Mouse (Mus musculus) hindbrain, embryonic 11.5 days (tissue): ENCODE data around the gene Cspg5. TPM values are rescaled to one million over a fixed set of nuclear protein-coding genes. Genes with fewer than 3 reads are reported as not detected.

Source experiments
- ATAC-seq: fragments of 200-750 bp; cut with Nextera tagmentation; 2 replicates; pipeline ENCODE4 v1.8.0; 2017; ENCODE audit warnings: mild to moderate bottlenecking, moderate TSS enrichment, moderate library complexity; ENCODE audit not compliant: low FRiP score
- DNase-seq: peaks from one replicate; pipeline ENCODE4 v3.0.0-alpha.2; 2015; ENCODE audit warnings: low spot score
- H3K27ac ChIP-seq: fragments of 300-500 bp; sonication (generic); 2 replicates; pipeline ENCODE4 v1.5.1; 2014; ENCODE audit warnings: mild to moderate bottlenecking, low read depth, low read length
- H3K27me3 ChIP-seq: fragments of 300-500 bp; sonication (generic); 2 replicates; pipeline ENCODE4 v1.6.1; 2014; ENCODE audit warnings: mild to moderate bottlenecking, low read length, moderate library complexity, mixed read lengths; ENCODE audit not compliant: control insufficient read depth, insufficient read depth
- H3K36me3 ChIP-seq: fragments of 300-500 bp; sonication (generic); 2 replicates; pipeline ENCODE4 v1.6.1; 2014; ENCODE audit warnings: mild to moderate bottlenecking, low read length, moderate library complexity, mixed read lengths; ENCODE audit not compliant: control insufficient read depth, insufficient read depth
- H3K4me1 ChIP-seq: fragments of 300-500 bp; sonication (generic); replicated peaks from 2 replicates; pipeline ENCODE4 v1.6.1; 2014; ENCODE audit warnings: low read length, mixed read lengths; ENCODE audit not compliant: control insufficient read depth, insufficient read depth
- H3K4me2 ChIP-seq: fragments of 300-500 bp; sonication (generic); replicated peaks from 2 replicates; pipeline ENCODE4 v1.6.1; 2014; ENCODE audit warnings: mild to moderate bottlenecking, low read depth, low read length
- H3K4me3 ChIP-seq: fragments of 300-500 bp; sonication (generic); 2 replicates; pipeline ENCODE4 v1.5.1; 2014; ENCODE audit warnings: low read depth, low read length
- H3K9ac ChIP-seq: fragments of 300-500 bp; sonication (generic); 2 replicates; pipeline ENCODE4 v1.6.1; 2014; ENCODE audit warnings: low read depth, low read length
- H3K9me3 ChIP-seq: fragments of 300-500 bp; sonication (generic); 2 replicates; pipeline ENCODE4 v1.6.1; 2016; ENCODE audit warnings: low read length; ENCODE audit not compliant: control insufficient read depth
- WGBS: fragments of 180-500 bp; shearing (Covaris S2); extraction: QIAGEN DNeasy Blood & Tissue Kit; methylation state at CpG from one replicate; pipeline ENCODE4 v1.1.7; 2014; 5-methylcytosine and 5-hydroxymethylcytosine counted together
- polyA plus RNA-seq: library from polyadenylated mRNA; unstranded; fragments of >200 nt; fragmentation: Nextera tagmentation; extraction: Ambion mirVana; gene quantifications from 2 replicates; pipeline ENCODE4 v1.2.1, GENCODE M21; 2014

The Cspg5 gene
- polyA plus RNA-seq, 1 experiment from 2014 or later, result 12.6 TPM

DNA sequence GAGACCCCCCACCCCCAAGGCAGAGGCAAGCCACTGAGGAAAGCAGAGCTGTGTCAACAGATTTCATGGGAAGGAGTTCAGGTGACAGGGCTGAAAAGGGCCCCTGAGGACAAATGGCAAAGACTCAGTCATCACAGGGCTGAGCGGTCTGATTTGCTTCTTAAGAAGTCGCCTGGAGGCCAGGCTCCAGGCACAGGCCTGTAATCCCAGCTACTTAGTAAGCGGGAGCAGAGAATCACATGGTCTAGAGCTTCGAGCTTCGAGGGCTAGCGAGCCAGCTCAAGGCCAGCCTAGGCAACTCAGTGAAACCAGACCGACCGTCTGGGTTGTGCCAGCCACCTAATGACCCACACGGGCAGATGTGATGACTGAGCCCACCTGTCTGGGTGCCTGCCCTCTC, 21.4 kb downstream of the Cspg5 start:
- Histone ChIP-seq H3K4me3 (no peak overlapping the region), H3K9me3 (no peaks in the 10 kb centered on the region), H3K4me1 (no peaks in the 10 kb centered on the region), H3K9ac (no peak overlapping the region), H3K27ac (no peak overlapping the region), H3K27me3 (no peaks in the 10 kb centered on the region), H3K4me2 (no peak overlapping the region), H3K36me3 (no peaks in the 10 kb centered on the region)
- WGBS, result 83% methylated on average over 9 of the region's 9 CpGs
- ATAC-seq (no peak), DNase-seq (no peak)

DNA sequence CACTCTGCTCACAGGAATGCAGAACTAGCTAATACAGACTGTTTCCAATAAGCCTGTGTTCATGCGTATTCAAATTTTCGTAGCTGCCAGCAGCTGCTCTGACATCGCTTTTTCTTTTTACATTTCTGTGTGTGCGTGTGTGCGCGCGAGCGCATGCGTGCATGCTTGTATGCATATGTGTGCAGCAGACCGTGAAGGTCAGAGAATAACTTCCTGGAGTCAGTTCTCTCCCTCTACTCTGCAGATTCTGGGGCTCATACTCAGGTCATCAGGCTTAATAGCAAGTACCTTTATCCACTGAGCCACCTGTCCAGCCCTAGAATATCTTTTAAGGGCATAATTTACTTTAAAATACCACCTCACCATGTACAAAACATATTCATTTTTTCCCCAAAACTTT, 24.8 kb downstream of the Cspg5 start:
- H3K36me3 ChIP-seq, result no peaks in the 10 kb centered on the region
- H3K9ac ChIP-seq, result no peak overlapping the region
- ATAC-seq (no peak), DNase-seq (no peak)
- no peak overlapping the region for H3K27ac ChIP-seq
- no peak overlapping the region for H3K4me2 ChIP-seq
- H3K4me1 ChIP-seq, result no peaks in the 10 kb centered on the region
- H3K27me3 ChIP-seq, result no peaks in the 10 kb centered on the region
- no peaks in the 10 kb centered on the region for H3K9me3 ChIP-seq
- 90% methylated on average over 10 of the region's 10 CpGs for WGBS
- no peak overlapping the region for H3K4me3 ChIP-seq

DNA sequence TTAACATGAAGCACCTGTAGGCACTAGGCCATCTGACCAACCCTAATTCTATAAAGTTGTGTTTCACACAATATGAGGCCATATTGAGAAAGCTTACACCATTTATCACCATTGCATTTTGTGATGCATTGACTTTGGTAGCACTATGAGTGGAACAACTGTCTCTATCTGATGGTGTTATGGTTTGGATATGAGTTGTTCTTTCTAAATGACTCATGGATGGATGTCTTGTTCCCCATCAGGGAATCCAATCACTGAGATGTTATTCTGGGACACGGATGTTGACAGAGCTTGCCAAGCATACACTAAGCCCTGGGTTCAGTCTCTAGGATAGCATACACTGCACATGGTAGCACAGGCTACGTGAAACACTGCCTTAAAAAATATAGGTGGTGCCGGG, 28.7 kb downstream of the Cspg5 start:
- H3K9ac ChIP-seq, result no peak overlapping the region
- WGBS, result 96% methylated on average over 3 of the region's 3 CpGs
- ATAC-seq (no peak), DNase-seq (no peak)
- no peaks in the 10 kb centered on the region for H3K27me3 ChIP-seq
- H3K4me3 ChIP-seq, result no peak overlapping the region
- H3K27ac ChIP-seq, result no peak overlapping the region
- H3K9me3 ChIP-seq, result no peaks in the 10 kb centered on the region
- H3K4me2 ChIP-seq, result no peak overlapping the region
- H3K36me3 ChIP-seq, result no peaks in the 10 kb centered on the region
- H3K4me1 ChIP-seq, result no peaks in the 10 kb centered on the region

DNA sequence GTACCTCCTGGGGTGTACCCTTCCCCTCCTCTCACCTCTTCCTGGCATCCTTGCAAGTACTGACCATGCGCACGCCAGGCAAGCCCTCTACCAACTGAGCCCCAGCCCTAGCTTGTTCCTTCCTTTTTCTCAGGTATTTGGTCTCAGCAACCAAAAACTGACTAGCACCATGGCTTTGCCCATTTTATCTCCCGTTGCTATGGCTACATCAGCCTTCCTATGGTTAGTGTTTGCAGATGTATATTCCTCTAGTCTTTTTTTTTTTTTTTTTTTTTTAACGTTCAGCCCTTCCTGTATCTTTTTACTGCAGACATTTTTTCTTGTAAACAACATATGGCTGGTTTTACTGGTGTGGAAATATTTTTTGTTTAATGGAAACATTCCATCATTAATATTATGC, 29.9 kb downstream of the Cspg5 start:
- Histone ChIP-seq H3K9ac (no peak overlapping the region), H3K27ac (no peak overlapping the region), H3K4me2 (no peak overlapping the region), H3K27me3 (no peaks in the 10 kb centered on the region), H3K36me3 (no peaks in the 10 kb centered on the region), H3K4me1 (no peaks in the 10 kb centered on the region), H3K9me3 (no peaks in the 10 kb centered on the region), H3K4me3 (no peak overlapping the region)
- WGBS, result 79% methylated on average over 4 of the region's 4 CpGs
- no peak for DNase-seq
- ATAC-seq, result no peak

DNA sequence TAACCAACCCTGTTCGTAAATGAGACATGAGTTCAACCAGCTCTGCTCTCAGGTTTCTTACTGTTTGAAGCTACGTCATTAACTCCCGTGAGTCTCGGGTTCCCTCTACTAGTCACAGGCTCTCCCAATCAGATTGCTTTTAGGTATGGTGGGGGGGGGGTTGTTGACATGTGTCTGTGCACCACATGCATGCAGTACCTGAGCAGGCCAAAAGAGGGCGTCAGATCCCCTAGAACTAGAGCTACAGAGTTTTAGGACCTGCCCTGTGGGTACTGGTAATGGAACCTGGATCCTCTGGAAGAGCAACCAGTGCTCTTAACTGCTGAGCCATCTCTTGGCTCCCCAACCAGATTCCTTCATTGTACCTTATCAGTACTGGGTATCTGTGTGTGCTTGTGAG, 32.3 kb downstream of the Cspg5 start:
- H3K27ac ChIP-seq, result no peak overlapping the region
- H3K9ac ChIP-seq, result no peak overlapping the region
- H3K4me3 ChIP-seq, result no peak overlapping the region
- no peaks in the 10 kb centered on the region for H3K27me3 ChIP-seq
- H3K36me3 ChIP-seq, result no peaks in the 10 kb centered on the region
- no peak overlapping the region for H3K4me2 ChIP-seq
- H3K4me1 ChIP-seq, result no peaks in the 10 kb centered on the region
- DNase-seq, result no peak
- H3K9me3 ChIP-seq, result no peaks in the 10 kb centered on the region
- no peak for ATAC-seq
- 72% methylated on average over 5 of the region's 5 CpGs for WGBS

DNA sequence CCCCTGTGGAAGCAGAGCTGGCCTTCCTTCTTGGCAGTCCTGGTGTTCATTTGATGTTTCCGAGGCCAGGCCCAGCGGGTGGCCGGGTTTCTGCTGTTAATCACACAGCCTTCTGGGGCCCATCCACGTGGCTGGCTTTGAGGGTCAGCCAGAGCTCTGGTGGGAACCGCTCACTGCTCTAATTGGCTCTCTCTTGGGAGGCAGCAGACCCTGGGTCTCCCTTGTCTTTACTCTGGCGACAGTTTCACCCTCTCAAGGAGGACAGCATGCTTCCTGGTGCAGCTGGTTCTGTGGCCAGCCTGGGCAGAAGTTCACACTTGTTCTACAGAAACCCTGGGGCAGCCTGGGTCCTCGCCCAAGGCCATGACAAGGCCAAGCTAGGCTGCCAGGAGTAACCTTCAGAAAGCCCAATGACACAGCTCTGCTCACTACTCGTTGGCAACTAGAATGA, 33.9 kb downstream of the Cspg5 start:
- Histone ChIP-seq H3K4me3 (no peak overlapping the region), H3K36me3 (no peaks in the 10 kb centered on the region), H3K9ac (no peak overlapping the region), H3K4me1 (no peaks in the 10 kb centered on the region), H3K4me2 (no peak overlapping the region), H3K9me3 (no peaks in the 10 kb centered on the region), H3K27ac (no peak overlapping the region), H3K27me3 (no peaks in the 10 kb centered on the region)
- ATAC-seq (no peak), DNase-seq (no peak)
- WGBS, result 59% methylated on average over 8 of the region's 8 CpGs

DNA sequence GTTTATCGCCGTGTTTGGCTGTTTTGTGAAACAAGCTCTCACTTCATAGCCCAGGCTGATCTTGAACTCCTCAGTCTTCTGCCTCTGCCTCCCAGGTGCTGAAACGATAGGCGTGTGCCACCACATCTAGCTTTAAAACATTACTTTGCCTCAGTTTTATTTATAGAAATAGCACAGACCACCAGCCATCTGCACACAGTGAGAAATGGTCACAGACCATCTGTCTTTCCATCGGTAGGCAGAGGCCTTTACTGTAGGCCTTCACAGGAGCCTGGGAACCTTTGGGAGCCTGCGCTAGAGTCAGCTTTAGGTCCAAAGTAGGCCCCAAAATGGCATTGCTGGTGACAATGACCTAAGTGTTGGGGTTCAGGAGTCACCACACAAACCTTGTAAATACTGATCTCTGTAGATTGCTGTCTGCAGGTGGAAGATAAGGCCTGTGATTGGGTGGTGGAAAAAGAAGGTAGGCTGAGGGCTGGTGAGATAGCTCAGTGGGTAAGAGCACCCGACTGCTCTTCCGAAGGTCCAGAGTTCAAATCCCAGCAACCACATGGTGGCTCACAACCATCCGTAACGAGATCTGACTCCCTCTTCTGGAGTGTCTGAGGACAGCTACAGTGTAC, 40.6 kb downstream of the Cspg5 start:
- Histone ChIP-seq H3K27ac (no peak overlapping the region), H3K4me3 (no peak overlapping the region), H3K27me3 (no peaks in the 10 kb centered on the region), H3K4me1 (no peaks in the 10 kb centered on the region), H3K36me3 (no peaks in the 10 kb centered on the region), H3K9ac (no peak overlapping the region), H3K4me2 (no peak overlapping the region), H3K9me3 (no peaks in the 10 kb centered on the region)
- no peak for DNase-seq
- WGBS, result 94% methylated on average over 8 of the region's 10 CpGs
- no peak for ATAC-seq

DNA sequence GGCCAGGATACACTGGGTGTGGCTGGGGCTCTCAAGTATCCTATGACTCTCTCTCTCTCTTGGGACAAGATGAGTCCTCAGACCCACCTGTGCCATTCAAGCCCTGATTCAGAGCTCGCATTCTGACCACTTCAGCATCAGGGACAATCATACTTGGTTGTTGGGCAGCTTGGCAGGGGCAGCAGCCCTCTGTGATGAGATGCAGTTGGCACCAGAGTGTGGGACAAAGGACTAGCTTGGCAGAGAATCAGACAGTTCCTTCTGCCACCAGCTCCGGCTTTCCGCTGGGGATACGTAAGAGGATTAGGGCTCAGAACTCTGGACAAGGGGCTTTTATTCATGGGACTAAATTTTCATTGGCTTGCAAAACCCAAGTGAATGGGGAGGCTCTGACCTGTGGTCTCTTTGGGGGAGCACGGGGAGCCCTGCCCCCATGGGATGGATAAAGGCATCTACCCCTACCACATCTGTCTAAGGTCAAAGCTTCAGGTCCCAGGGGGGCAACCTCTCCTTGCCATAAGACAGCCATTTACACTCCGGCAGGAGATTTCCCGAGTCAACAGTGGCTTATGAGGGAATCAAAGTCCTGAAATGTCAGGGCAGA, 43.8 kb downstream of the Cspg5 start:
- 77% methylated on average over 7 of the region's 7 CpGs for WGBS
- DNase-seq, result no peak
- Histone ChIP-seq H3K9me3 (no peaks in the 10 kb centered on the region), H3K4me2 (no peak overlapping the region), H3K36me3 (no peaks in the 10 kb centered on the region), H3K9ac (no peak overlapping the region), H3K4me1 (no peaks in the 10 kb centered on the region), H3K4me3 (no peak overlapping the region), H3K27me3 (no peaks in the 10 kb centered on the region), H3K27ac (no peak overlapping the region)
- ATAC-seq, result no peak

DNA sequence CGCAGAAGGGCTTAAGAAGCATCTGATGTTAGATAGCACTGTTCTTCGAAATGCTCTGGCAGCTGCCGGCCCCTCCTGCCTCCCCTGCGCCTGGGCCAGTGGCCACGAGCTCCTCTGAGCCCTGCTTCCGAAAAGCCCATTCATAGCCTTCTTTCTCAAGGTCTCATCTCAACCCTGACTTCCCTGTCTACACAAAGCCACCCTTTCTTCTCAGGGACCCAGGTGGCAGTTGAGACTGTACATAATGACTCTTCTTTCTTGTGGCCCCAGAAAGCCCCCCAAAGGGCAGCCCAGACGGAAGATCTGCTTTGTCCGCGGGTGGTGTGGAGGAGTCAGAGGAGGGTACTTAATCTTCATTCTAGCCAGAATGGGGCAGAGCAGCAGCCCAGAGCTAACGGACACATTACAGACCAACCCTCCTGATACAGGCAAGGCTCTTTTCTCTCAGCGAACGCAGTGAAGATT, 49.7 kb downstream of the Cspg5 start:
- Histone ChIP-seq H3K27ac (0 out of 2 replicates have a peak overlapping the region, but pooled peaks have one; percentile 24), H3K9ac (no peak overlapping the region), H3K27me3 (no peaks in the 10 kb centered on the region)

More for the DNA sequence above, 49.7 kb downstream of the Cspg5 start:
- no peaks in the 10 kb centered on the region for H3K36me3 ChIP-seq
- no peak overlapping the region for H3K4me2 ChIP-seq
- no peak for ATAC-seq
- no peaks in the 10 kb centered on the region for H3K9me3 ChIP-seq
- no peak overlapping the region for H3K4me3 ChIP-seq
- DNase-seq, result no peak
- WGBS, result 57% methylated on average over 12 of the region's 12 CpGs
- H3K4me1 ChIP-seq, result 0 out of 2 replicates have a peak, but pooled peaks cover 2% of the 10 kb centered on the region
